Mouse (Mus musculus): ENCODE measurements around the gene Hmga1. TPM values are rescaled to one million over a fixed set of nuclear protein-coding genes. Genes with fewer than 3 reads are reported as not detected.

The Hmga1 gene
- polyA plus RNA-seq, 1 experiment = not detected

DNA sequence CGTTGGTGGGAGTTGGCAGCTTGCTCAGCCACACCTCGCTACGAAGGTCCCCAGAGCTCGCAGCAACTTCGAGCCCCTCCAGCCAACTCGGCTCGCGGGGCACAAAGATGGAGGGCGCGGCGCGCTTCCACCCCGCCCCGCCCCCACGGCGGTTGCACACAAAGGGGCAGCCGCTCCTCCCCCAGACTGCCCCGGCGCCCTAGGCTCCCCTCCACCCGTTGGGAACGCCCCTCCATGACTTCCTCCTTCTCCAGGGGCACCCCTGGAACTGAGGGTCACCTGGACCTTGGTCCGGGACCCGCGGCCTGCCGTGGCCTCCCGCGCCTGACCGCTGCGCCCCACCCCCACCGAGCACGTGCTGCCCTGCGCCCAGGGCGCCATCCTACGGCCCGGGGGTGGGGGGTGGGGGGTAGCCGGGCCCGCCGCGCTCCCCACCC, 1.2 kb upstream of the Hmga1 start:
- TF ChIP-seq POLR2A (IDR thresholded peaks at IDR 0.05; ENCODE audit: insufficient read depth, low read depth, low read length) (no peak), CTCF (IDR thresholded peaks at IDR 0.05; ENCODE audit: insufficient read depth, low read depth, low read length) (no peak)
- Histone ChIP-seq H3K27ac (ENCODE audit: insufficient read depth, low read depth, low read length) (no peak overlapping the region), H3K4me3 (ENCODE audit: insufficient read depth, low read depth, low read length) (peak overlapping the region; percentile 5), H3K4me1 (ENCODE audit: control insufficient read depth, insufficient read depth, low read length) (peaks cover 30% of the 10 kb centered on the region)
- WGBS = 8% methylated on average over 39 of the region's 39 CpGs

DNA sequence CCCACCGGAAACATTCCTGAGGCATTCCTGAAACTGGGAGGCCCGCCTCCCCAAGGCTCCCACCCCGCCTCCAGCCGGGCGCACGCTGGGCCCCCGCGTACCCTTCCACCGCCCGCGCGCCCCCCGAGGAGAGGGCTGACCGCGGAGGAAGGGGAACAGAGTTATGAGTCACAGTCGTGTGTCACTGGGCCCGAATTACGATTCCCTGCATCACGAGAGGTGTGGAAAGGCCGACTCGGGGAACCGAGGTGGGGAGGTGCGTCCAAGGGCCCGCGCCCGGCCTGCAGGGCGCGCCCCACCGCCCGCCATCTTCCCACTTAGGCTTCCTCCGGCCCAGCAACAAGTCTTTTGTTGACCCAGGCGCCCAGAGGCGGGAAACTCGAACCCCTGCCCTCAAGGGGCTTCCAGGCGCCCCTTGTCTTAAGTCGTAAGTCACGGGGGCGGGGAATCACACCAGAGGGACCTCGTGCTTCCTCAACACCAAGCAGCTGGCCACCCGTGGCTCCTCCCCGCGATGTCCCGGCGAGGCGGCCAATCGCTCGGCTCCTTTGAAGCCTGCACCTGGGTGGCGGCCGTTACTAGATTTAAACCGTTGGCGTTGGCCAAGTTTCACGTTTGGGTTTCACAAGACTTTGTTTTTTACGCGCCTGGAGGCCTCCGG, 655 bp upstream of the Hmga1 start:
- no peak overlapping the region for H3K27ac ChIP-seq (ENCODE audit: insufficient read depth, low read depth, low read length)
- no peak for TF ChIP-seq POLR2A (IDR thresholded peaks at IDR 0.05; ENCODE audit: insufficient read depth, low read depth, low read length)
- 0 out of 2 replicates have a peak, but pooled peaks have one; percentile 2 for TF ChIP-seq CTCF (IDR thresholded peaks at IDR 0.05; ENCODE audit: insufficient read depth, low read depth, low read length)
- peaks cover 32% of the 10 kb centered on the region for H3K4me1 ChIP-seq (ENCODE audit: control insufficient read depth, insufficient read depth, low read length)
- 1% methylated on average over 55 of the region's 55 CpGs for WGBS
- H3K4me3 ChIP-seq (ENCODE audit: insufficient read depth, low read depth, low read length) = peak overlapping the region; percentile 97

DNA sequence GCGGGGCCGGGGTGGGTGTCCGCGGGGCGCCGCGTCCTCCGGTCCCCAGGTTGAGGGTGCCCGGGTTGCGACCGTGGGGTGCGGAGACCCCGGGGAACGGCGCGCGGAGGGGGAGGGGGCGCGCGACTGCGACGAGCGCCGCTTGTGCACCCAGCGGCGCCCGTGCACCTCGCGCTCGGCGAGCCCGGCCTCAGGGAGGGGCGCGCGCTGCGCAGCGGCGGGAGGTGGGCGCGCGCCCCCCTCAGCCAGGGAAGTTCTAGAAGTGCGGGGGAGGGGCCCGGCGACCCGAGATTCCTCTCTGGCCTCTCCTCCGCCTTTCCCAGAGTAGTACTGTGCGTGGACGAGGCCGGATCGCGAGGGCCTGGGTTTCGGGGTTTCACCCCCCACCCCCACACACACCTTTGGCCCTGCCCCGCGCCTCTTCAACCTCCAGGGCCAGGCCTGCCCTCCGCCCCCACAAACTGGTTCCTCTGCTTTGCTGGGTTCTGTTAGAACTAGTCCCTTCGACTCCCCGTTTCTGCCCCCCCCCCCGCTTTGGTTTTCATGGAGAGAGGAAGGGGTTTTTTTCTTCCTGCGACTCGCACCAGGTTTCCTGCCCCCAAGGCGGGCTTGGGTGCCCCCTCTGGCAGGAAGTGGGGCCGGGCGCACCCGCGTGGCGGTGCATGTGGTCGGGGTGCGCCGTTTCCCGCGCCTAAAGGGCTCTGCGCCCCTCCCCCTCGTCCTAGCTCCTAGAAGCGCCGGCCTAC, 1.1 kb downstream of the Hmga1 start:
- peaks cover 46% of the 10 kb centered on the region for H3K4me1 ChIP-seq (ENCODE audit: control insufficient read depth, insufficient read depth, low read length)

DNA sequence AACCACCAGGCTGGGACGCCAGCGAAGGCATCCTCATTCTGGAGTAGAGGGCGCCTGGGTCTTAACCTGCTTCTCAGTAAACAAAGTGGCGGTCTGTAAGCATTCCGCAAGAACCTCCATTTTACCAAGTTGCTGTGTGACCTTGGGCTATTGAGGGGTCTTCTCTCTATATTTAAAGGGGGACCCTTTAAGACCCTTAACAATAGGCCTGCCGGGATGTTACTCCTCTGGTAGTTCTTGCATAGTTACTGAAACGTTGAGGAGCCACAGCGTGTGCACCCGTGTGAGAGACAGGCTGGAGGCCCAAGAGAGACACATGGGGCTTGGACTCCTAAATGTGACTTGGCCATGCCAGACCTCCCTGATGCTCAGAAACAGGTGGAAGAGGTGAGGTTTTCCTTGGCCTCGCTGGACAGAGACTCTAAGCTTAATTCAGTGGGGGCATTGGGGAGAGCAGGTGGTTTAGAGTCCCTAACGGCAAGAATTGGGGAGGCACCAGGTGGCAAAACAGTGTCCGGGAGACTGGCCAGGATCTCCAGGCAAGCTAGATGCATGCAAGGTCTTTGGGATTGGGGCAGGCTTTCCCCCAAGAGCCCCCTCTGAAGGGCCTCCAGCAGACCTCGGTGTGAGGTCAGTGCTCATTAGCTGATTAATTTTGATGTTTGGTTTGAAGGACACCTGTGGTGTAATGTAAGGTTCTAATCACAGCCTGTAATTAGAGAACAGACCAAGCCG, 1.8 kb downstream of the Hmga1 start:
- Histone ChIP-seq H3K4me3 (ENCODE audit: insufficient read depth, low read depth, low read length) (peak overlapping the region; percentile 97), H3K4me1 (ENCODE audit: control insufficient read depth, insufficient read depth, low read length) (peaks cover 51% of the 10 kb centered on the region), H3K27ac (ENCODE audit: insufficient read depth, low read depth, low read length) (no peak overlapping the region)
- WGBS = 30% methylated on average over 14 of the region's 14 CpGs
- TF ChIP-seq CTCF (IDR thresholded peaks at IDR 0.05; ENCODE audit: insufficient read depth, low read depth, low read length) = no peak
- no peak for TF ChIP-seq POLR2A (IDR thresholded peaks at IDR 0.05; ENCODE audit: insufficient read depth, low read depth, low read length)

More for the DNA sequence above, 1.1 kb downstream of the Hmga1 start:
- H3K4me3 ChIP-seq (ENCODE audit: insufficient read depth, low read depth, low read length) = peak overlapping the region; percentile 97
- H3K27ac ChIP-seq (ENCODE audit: insufficient read depth, low read depth, low read length) = peak overlapping the region; percentile 74
- WGBS = 1% methylated on average over 66 of the region's 75 CpGs
- no peak for TF ChIP-seq CTCF (IDR thresholded peaks at IDR 0.05; ENCODE audit: insufficient read depth, low read depth, low read length)
- TF ChIP-seq POLR2A (IDR thresholded peaks at IDR 0.05; ENCODE audit: insufficient read depth, low read depth, low read length) = no peak

DNA sequence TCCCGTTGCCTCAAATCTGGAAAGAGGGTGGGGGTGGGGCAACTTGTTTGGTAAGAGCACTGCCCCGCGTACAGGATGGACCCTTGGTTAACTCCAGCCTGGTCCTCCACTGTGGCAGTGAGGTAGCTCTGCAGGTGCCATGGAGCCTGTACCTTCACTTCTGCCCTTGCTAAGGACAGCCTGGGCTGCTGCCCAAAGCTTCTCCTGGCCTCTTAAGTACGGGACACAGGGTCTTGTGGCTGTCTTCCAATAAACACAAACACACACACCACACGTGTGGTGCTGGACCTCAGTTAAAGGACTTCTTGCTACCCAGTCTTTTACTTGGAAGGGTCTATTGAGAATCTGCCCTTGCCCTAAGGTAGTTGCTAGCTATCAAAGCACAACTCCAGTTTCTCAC, 2.5 kb downstream of the Hmga1 start:
- peaks cover 51% of the 10 kb centered on the region for H3K4me1 ChIP-seq (ENCODE audit: control insufficient read depth, insufficient read depth, low read length)
- no peak overlapping the region for H3K27ac ChIP-seq (ENCODE audit: insufficient read depth, low read depth, low read length)
- TF ChIP-seq POLR2A (IDR thresholded peaks at IDR 0.05; ENCODE audit: insufficient read depth, low read depth, low read length) = no peak
- TF ChIP-seq CTCF (IDR thresholded peaks at IDR 0.05; ENCODE audit: insufficient read depth, low read depth, low read length) = no peak
- no peak overlapping the region for H3K4me3 ChIP-seq (ENCODE audit: insufficient read depth, low read depth, low read length)
- 44% methylated on average over 5 of the region's 5 CpGs for WGBS

DNA sequence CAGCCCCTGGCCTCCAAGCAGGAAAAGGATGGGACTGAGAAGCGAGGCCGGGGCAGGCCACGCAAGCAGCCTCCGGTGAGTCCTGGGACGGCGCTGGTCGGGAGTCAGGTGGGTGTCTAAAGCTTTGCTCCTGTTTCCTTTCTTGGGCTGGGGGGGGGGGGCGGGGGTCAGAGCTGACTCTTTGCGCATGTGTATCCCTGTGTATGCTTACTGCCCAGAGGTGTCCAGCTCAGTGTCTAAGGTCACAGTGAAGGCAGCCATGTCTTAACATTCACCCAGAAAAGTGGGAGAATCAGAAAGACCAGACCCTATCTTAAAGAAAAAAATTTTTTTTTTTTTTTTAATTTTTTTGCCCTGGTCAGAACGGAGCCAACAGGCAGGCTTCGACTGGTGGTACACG, 3.3 kb downstream of the Hmga1 start:
- Histone ChIP-seq H3K4me1 (ENCODE audit: control insufficient read depth, insufficient read depth, low read length) (peaks cover 54% of the 10 kb centered on the region), H3K27ac (ENCODE audit: insufficient read depth, low read depth, low read length) (no peak overlapping the region), H3K4me3 (ENCODE audit: insufficient read depth, low read depth, low read length) (no peak overlapping the region)
- no peak for TF ChIP-seq CTCF (IDR thresholded peaks at IDR 0.05; ENCODE audit: insufficient read depth, low read depth, low read length)
- TF ChIP-seq POLR2A (IDR thresholded peaks at IDR 0.05; ENCODE audit: insufficient read depth, low read depth, low read length) = no peak
- 92% methylated on average over 12 of the region's 12 CpGs for WGBS

DNA sequence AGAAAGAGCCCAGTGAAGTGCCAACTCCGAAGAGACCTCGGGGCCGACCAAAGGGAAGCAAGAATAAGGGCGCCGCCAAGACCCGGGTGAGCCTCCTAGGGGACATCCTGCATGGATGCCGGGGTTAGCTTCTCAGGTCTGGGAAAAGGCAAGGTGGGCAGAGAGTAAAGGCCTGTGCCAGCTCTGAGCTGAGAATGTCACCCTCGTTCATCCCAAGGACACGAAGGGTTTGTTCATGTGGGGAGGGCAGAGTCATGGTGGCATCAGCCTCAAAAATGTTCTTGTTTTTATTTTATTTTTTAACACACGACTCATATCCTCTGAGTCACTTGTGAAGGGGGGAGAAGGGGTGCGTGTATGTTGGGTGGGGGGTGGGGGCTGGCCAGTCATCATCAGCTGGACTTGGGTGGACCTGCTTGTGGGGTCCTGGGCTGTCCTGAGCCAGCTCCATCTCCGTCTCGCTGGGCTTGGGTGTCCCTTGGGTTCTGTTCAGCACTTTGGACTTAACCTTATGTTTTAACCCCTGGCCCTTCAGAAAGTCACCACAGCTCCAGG, 4.7 kb downstream of the Hmga1 start:
- TF ChIP-seq POLR2A (IDR thresholded peaks at IDR 0.05; ENCODE audit: insufficient read depth, low read depth, low read length) (no peak), CTCF (IDR thresholded peaks at IDR 0.05; ENCODE audit: insufficient read depth, low read depth, low read length) (no peak)
- Histone ChIP-seq H3K4me3 (ENCODE audit: insufficient read depth, low read depth, low read length) (no peak overlapping the region), H3K4me1 (ENCODE audit: control insufficient read depth, insufficient read depth, low read length) (peaks cover 50% of the 10 kb centered on the region), H3K27ac (ENCODE audit: insufficient read depth, low read depth, low read length) (no peak overlapping the region)
- WGBS = 79% methylated on average over 13 of the region's 13 CpGs

DNA sequence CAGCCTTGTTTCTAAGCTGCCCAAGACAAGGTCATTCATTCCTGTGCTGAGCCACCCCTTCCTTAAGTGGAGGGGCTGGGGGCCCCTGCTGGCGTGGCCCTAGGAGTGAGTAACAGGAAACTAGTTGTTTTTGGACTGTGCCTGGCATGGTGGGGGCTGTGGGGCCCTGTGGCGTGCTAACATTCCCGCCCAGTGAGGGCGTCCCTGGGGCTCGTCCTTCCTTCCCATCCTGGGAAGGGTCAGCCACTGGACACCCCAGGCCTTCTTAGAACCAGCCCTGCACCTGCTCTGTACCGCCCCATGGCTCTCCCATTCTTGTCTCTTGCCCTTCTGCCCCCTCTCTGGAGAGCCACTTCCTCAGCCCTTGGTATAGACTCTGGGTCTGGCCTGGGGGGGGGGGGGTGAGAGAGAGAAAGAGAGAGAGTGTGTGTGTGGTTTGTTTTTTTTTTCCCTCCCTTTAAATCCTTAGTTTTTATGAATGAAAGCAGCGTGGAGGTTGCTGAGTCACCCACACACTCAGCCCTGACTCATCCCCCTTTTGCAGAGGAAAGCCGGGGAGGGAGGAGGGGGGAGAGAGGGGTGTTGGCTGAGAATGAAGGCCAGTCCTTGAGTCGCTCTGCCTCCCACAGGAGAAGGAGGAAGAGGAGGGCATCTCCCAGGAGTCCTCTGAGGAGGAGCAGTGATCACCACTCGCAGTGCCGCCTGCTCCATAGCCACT, 5.7 kb downstream of the Hmga1 start:
- Histone ChIP-seq H3K4me1 (ENCODE audit: control insufficient read depth, insufficient read depth, low read length) (peaks cover 51% of the 10 kb centered on the region), H3K27ac (ENCODE audit: insufficient read depth, low read depth, low read length) (peak overlapping the region; percentile 2; the same call in 1 of the 2 replicates), H3K4me3 (ENCODE audit: insufficient read depth, low read depth, low read length) (no peak overlapping the region)
- 46% methylated on average over 9 of the region's 11 CpGs for WGBS
- TF ChIP-seq CTCF (IDR thresholded peaks at IDR 0.05; ENCODE audit: insufficient read depth, low read depth, low read length) (no peak), POLR2A (IDR thresholded peaks at IDR 0.05; ENCODE audit: insufficient read depth, low read depth, low read length) (no peak)

All from olfactory bulb, adult 2 months (tissue).